In the genomic region with DNA sequence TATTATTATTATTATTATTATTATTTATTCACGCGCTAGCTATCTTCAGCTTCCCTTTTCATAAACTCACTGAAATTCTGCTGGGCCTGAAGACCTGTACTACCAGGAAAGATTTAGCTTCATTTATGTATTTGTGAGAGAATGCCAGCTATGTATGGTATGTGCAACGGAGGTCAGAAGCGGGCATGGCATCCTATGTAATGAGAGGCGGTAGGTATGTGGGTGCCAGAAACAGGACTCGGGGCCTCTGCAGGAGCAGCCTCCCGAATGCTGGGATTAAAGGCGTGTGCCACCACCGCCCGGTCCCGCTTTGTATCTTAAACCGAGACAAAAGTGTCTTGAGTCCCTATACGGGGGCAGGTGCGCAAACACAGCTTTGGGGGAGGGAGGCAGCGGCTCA, we compare ENCODE assay signal across 8 mouse cellular contexts. TPM values are rescaled to one million over a fixed set of nuclear protein-coding genes. Genes with fewer than 3 reads are reported as not detected.
A peak's percentile ranks its signal among the peaks of the same experiment; 100 is the strongest.
DNase-seq lines count a peak whose midpoint lies in the region; ATAC-seq lines count a peak whose summit lies in the region.

No protein-coding gene starts in this region.

- peak overlapping the region; percentile 64 for H3K4me2 ChIP-seq in kidney, embryonic 14.5 days (replicated peaks; ENCODE audit: low read depth, low read length)
- peak overlapping the region; percentile 95 for H3K4me2 ChIP-seq in hindbrain, embryonic 13.5 days
- peak overlapping the region; percentile 93 for H3K4me2 ChIP-seq in midbrain, embryonic 13.5 days (replicated peaks)

- H3K9me3 ChIP-seq in kidney, embryonic 14.5 days (ENCODE audit: control insufficient read depth, low read length): no peaks in the 10 kb centered on the region
- H3K9me3 ChIP-seq in hindbrain, embryonic 13.5 days: no peaks in the 10 kb centered on the region
- no peaks in the 10 kb centered on the region for H3K9me3 ChIP-seq in midbrain, embryonic 13.5 days

- peaks cover 19% of the 10 kb centered on the region for H3K4me1 ChIP-seq in kidney, embryonic 14.5 days (ENCODE audit: control insufficient read depth, insufficient read depth, low read length)
- H3K4me1 ChIP-seq in hindbrain, embryonic 13.5 days (replicated peaks): peaks cover 23% of the 10 kb centered on the region
- H3K4me1 ChIP-seq in midbrain, embryonic 13.5 days (replicated peaks): peaks cover 20% of the 10 kb centered on the region

- DNase-seq in kidney, adult 18-20 months: no peak
- DNase-seq in R1 (ENCODE audit: low read depth, low spot score): peak; percentile 75
- DNase-seq in embryo, embryonic 11 days: no peak
- no peak for DNase-seq in thymus, postnatal 36 days

- peaks cover 32% of the 10 kb centered on the region for H3K36me3 ChIP-seq in kidney, embryonic 14.5 days (ENCODE audit: control insufficient read depth, insufficient read depth, low read length)
- peaks cover 60% of the 10 kb centered on the region for H3K36me3 ChIP-seq in hindbrain, embryonic 13.5 days
- H3K36me3 ChIP-seq in midbrain, embryonic 13.5 days: peaks cover 61% of the 10 kb centered on the region

- peak overlapping the region; percentile 78; the same call in 1 of the 2 replicates for H3K27ac ChIP-seq in kidney, embryonic 14.5 days (ENCODE audit: low read depth, low read length)
- peak overlapping the region; percentile 94 for H3K27ac ChIP-seq in hindbrain, embryonic 13.5 days
- H3K27ac ChIP-seq in midbrain, embryonic 13.5 days: peak overlapping the region; percentile 89

- 7% methylated on average over 15 of the region's 15 CpGs for WGBS in kidney, embryonic 14.5 days
- 6% methylated on average over 15 of the region's 15 CpGs for WGBS in hindbrain, embryonic 13.5 days
- WGBS in midbrain, embryonic 13.5 days: 6% methylated on average over 15 of the region's 15 CpGs

- ATAC-seq in kidney, embryonic 14.5 days (ENCODE audit: low FRiP score, low TSS enrichment): no peak
- peak; percentile 5 for ATAC-seq in hindbrain, embryonic 13.5 days (ENCODE audit: low FRiP score)
- ATAC-seq in midbrain, embryonic 13.5 days: peak; percentile 6; the same call in 1 of the 2 replicates
- no peak for ATAC-seq in megakaryocyte progenitor cell, adult 5-6 weeks (replicated peaks; ENCODE audit: poor library complexity)

- H3K4me3 ChIP-seq in kidney, embryonic 14.5 days (ENCODE audit: low read length): peak overlapping the region; percentile 47
- peak overlapping the region; percentile 85 for H3K4me3 ChIP-seq in hindbrain, embryonic 13.5 days
- H3K4me3 ChIP-seq in midbrain, embryonic 13.5 days (replicated peaks): peak overlapping the region; percentile 78

- H3K9ac ChIP-seq in kidney, embryonic 14.5 days (ENCODE audit: low read depth, low read length): peak overlapping the region; percentile 77
- H3K9ac ChIP-seq in hindbrain, embryonic 13.5 days: peak overlapping the region; percentile 95
- peak overlapping the region; percentile 86 for H3K9ac ChIP-seq in midbrain, embryonic 13.5 days (replicated peaks)

- H3K27me3 ChIP-seq in kidney, embryonic 14.5 days (ENCODE audit: control insufficient read depth, insufficient read depth, low read length): no peaks in the 10 kb centered on the region
- no peaks in the 10 kb centered on the region for H3K27me3 ChIP-seq in hindbrain, embryonic 13.5 days
- H3K27me3 ChIP-seq in midbrain, embryonic 13.5 days: peaks cover 5% of the 10 kb centered on the region; the same call in 1 of the 2 replicates

RNA-seq across cellular contexts. Expression of a gene that starts 0.6 kb away (rescaled TPM):
- polyA plus RNA-seq in kidney, embryonic 14.5 days (2014; fragmentation: Nextera tagmentation; extraction: Ambion mirVana): 29.0 and 31.3 TPM in 2 replicates
- polyA plus RNA-seq in hindbrain, embryonic 13.5 days (2015; fragmentation: Nextera tagmentation; extraction: Ambion mirVana): 39.5 and 41.2 TPM in 2 replicates
- 39.0 and 40.1 TPM in 2 replicates for polyA plus RNA-seq in midbrain, embryonic 13.5 days (2015; fragmentation: Nextera tagmentation; extraction: Ambion mirVana)
- total RNA-seq in megakaryocyte progenitor cell, adult 5-6 weeks (2015): 4.4 and 5.2 TPM in 2 replicates
- total RNA-seq in megakaryocyte progenitor cell, adult 5-6 weeks (2017): 2.2 and 4.7 TPM in 2 replicates

RNA-seq across cellular contexts. Expression of a gene that starts 9.5 kb away (rescaled TPM):
- polyA plus RNA-seq in kidney, embryonic 14.5 days (2014; fragmentation: Nextera tagmentation; extraction: Ambion mirVana): 133 and 140 TPM in 2 replicates
- polyA plus RNA-seq in hindbrain, embryonic 13.5 days (2015; fragmentation: Nextera tagmentation; extraction: Ambion mirVana): 209 and 211 TPM in 2 replicates
- 190 and 210 TPM in 2 replicates for polyA plus RNA-seq in midbrain, embryonic 13.5 days (2015; fragmentation: Nextera tagmentation; extraction: Ambion mirVana)
- total RNA-seq in megakaryocyte progenitor cell, adult 5-6 weeks (2015): 37.2 and 42.6 TPM in 2 replicates
- total RNA-seq in megakaryocyte progenitor cell, adult 5-6 weeks (2017): 15.7 and 21.9 TPM in 2 replicates

RNA-seq across cellular contexts. Expression of a gene that starts 16.7 kb away (rescaled TPM):
- 81.1 and 81.3 TPM in 2 replicates for polyA plus RNA-seq in kidney, embryonic 14.5 days (2014; fragmentation: Nextera tagmentation; extraction: Ambion mirVana)
- 52.9 and 56.5 TPM in 2 replicates for polyA plus RNA-seq in hindbrain, embryonic 13.5 days (2015; fragmentation: Nextera tagmentation; extraction: Ambion mirVana)
- polyA plus RNA-seq in midbrain, embryonic 13.5 days (2015; fragmentation: Nextera tagmentation; extraction: Ambion mirVana): 50.3 and 51.0 TPM in 2 replicates
- 51.4 and 52.1 TPM in 2 replicates for total RNA-seq in megakaryocyte progenitor cell, adult 5-6 weeks (2015)
- total RNA-seq in megakaryocyte progenitor cell, adult 5-6 weeks (2017): 39.7 and 48.1 TPM in 2 replicates

RNA-seq across cellular contexts. Expression of a gene that starts 24.1 kb away (rescaled TPM):
- 49.0 and 62.1 TPM in 2 replicates for polyA plus RNA-seq in kidney, embryonic 14.5 days (2014; fragmentation: Nextera tagmentation; extraction: Ambion mirVana)
- 54.3 and 58.3 TPM in 2 replicates for polyA plus RNA-seq in hindbrain, embryonic 13.5 days (2015; fragmentation: Nextera tagmentation; extraction: Ambion mirVana)
- 55.0 and 57.3 TPM in 2 replicates for polyA plus RNA-seq in midbrain, embryonic 13.5 days (2015; fragmentation: Nextera tagmentation; extraction: Ambion mirVana)
- 19.8 and 22.7 TPM in 2 replicates for total RNA-seq in megakaryocyte progenitor cell, adult 5-6 weeks (2015)
- total RNA-seq in megakaryocyte progenitor cell, adult 5-6 weeks (2017): 18.3 and 31.5 TPM in 2 replicates

RNA-seq across cellular contexts. Expression of a gene that starts 42.4 kb away (rescaled TPM):
- polyA plus RNA-seq in kidney, embryonic 14.5 days (2014; fragmentation: Nextera tagmentation; extraction: Ambion mirVana): 57.6 and 69.2 TPM in 2 replicates
- polyA plus RNA-seq in hindbrain, embryonic 13.5 days (2015; fragmentation: Nextera tagmentation; extraction: Ambion mirVana): 55.8 and 60.9 TPM in 2 replicates
- polyA plus RNA-seq in midbrain, embryonic 13.5 days (2015; fragmentation: Nextera tagmentation; extraction: Ambion mirVana): 49.5 and 52.9 TPM in 2 replicates
- total RNA-seq in megakaryocyte progenitor cell, adult 5-6 weeks (2015): 27.9 and 39.3 TPM in 2 replicates
- total RNA-seq in megakaryocyte progenitor cell, adult 5-6 weeks (2017): 122 and 139 TPM in 2 replicates

Comparison
In these comparisons a context has a peak if more than half of its experiments do, and no peak if none do; other contexts are left out.
1. ATAC-seq: peak in hindbrain, embryonic 13.5 days (single experiment) and midbrain, embryonic 13.5 days (single experiment); none in kidney, embryonic 14.5 days (single experiment) and megakaryocyte progenitor cell, adult 5-6 weeks (single experiment).
2. Peak in every context shown above with its lines, with median percentiles within 50 percentile points of each other: H3K27ac ChIP-seq, H3K4me2 ChIP-seq, H3K4me3 ChIP-seq and H3K9ac ChIP-seq.